Mouse (Mus musculus): ENCODE results near the gene Cnot8. TPM values are rescaled to one million over a fixed set of nuclear protein-coding genes. Genes with fewer than 3 reads are reported as not detected.

The Cnot8 gene
- polyA plus RNA-seq, 1 experiment from 2014 or later = 92.6 TPM

DNA sequence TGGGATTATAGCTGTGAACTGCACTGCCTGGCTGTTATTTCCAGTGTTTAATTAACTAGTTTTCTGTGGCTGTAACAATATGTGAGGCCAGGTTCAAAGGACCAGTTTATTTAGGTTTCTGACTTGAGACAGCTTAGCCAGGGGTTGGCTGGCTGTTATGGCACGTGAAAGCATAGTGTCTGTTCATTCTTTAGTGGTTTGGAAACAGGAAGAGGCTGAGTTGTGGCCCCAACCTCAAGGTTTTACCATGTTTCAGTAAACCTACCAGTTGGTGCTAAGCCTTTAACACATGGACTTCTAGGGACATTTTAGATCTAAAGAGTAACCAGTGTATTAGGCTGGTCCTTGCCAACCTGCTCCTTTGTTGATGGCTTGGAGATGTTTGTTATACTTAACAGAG lies 12.6 kb downstream of the Cnot8 start:
- no peak overlapping the region for H3K4me3 ChIP-seq (ENCODE audit: low read depth, low read length)
- peaks cover 83% of the 10 kb centered on the region for H3K36me3 ChIP-seq (ENCODE audit: control insufficient read depth, insufficient read depth, low read length)
- no peak overlapping the region for H3K9ac ChIP-seq (replicated peaks; ENCODE audit: low read depth, low read length)
- H3K27me3 ChIP-seq (ENCODE audit: control insufficient read depth, insufficient read depth, low read length) = no peaks in the 10 kb centered on the region
- WGBS = 81% methylated on average over 1 of the region's 1 CpGs
- no peak for ATAC-seq (ENCODE audit: insufficient number of reproducible peaks, insufficient read depth, low FRiP score, low read depth)
- no peak overlapping the region for H3K4me2 ChIP-seq (replicated peaks; ENCODE audit: low read depth, low read length)
- H3K4me1 ChIP-seq (ENCODE audit: control insufficient read depth, insufficient read depth, low read length) = no peaks in the 10 kb centered on the region
- H3K27ac ChIP-seq (ENCODE audit: low read length) = no peak overlapping the region
- no peaks in the 10 kb centered on the region for H3K9me3 ChIP-seq (ENCODE audit: control insufficient read depth, low read depth, low read length)

DNA sequence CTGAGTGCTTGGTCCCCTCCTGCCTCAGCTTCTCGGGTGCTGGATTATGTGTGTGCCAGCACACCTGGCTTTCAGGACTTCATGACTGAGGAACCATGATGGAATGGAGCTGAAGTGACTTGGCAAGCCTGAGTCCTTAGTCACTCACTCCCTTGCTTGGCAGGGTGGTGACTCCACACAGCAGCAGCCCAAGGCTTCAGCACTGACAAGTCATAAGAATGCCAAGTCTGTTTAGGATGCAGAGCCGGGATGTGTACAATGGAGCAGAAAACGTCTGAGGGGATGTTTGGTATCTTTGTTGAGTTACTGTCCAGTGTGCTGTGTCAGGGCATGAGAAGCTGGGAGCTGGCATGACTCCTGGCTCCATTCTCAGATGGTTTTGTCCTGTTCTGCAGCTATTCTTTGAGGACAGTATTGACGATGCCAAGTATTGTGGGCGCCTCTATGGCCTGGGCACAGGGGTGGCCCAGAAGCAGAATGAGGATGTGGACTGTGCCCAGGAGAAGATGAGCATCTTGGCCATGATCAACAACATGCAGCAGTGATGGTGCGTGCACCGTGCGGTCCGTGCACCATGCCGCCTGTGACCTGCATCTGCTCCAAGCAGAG lies 13.2 kb downstream of the Cnot8 start:
- no peaks in the 10 kb centered on the region for H3K9me3 ChIP-seq (ENCODE audit: control insufficient read depth, low read depth, low read length)
- no peak overlapping the region for H3K4me2 ChIP-seq (replicated peaks; ENCODE audit: low read depth, low read length)
- H3K9ac ChIP-seq (replicated peaks; ENCODE audit: low read depth, low read length) = no peak overlapping the region
- H3K36me3 ChIP-seq (ENCODE audit: control insufficient read depth, insufficient read depth, low read length) = peaks cover 83% of the 10 kb centered on the region
- H3K4me3 ChIP-seq (ENCODE audit: low read depth, low read length) = no peak overlapping the region
- H3K27ac ChIP-seq (ENCODE audit: low read length) = no peak overlapping the region
- H3K27me3 ChIP-seq (ENCODE audit: control insufficient read depth, insufficient read depth, low read length) = no peaks in the 10 kb centered on the region
- no peak for ATAC-seq (ENCODE audit: insufficient number of reproducible peaks, insufficient read depth, low FRiP score, low read depth)
- 89% methylated on average over 10 of the region's 10 CpGs for WGBS
- no peaks in the 10 kb centered on the region for H3K4me1 ChIP-seq (ENCODE audit: control insufficient read depth, insufficient read depth, low read length)

DNA sequence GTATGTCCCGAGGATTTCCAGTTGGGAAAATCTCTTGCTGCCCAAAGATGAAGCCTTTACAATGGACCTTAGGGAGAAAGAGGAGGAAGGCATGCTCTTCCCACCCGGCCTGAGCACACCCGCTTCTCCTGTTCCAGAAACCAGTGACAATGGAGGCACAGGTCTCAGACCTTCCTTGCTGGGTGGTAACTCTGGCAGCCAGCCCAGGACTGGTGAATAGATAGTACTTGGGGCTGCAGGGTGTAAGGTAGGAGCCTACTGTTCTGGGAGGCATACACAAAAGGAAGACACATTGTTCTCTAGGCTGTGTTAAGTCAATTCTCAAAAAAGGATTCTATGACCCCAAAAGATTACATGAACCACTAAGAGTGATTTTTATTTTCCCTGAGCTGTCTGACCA lies 16.7 kb downstream of the Cnot8 start:
- ATAC-seq (ENCODE audit: insufficient number of reproducible peaks, insufficient read depth, low FRiP score, low read depth) = no peak
- H3K27ac ChIP-seq (ENCODE audit: low read length) = no peak overlapping the region
- WGBS = 82% methylated on average over 3 of the region's 3 CpGs
- H3K4me3 ChIP-seq (ENCODE audit: low read depth, low read length) = no peak overlapping the region
- H3K9ac ChIP-seq (replicated peaks; ENCODE audit: low read depth, low read length) = no peak overlapping the region
- H3K4me1 ChIP-seq (ENCODE audit: control insufficient read depth, insufficient read depth, low read length) = no peaks in the 10 kb centered on the region
- H3K4me2 ChIP-seq (replicated peaks; ENCODE audit: low read depth, low read length) = no peak overlapping the region
- H3K9me3 ChIP-seq (ENCODE audit: control insufficient read depth, low read depth, low read length) = no peaks in the 10 kb centered on the region
- H3K36me3 ChIP-seq (ENCODE audit: control insufficient read depth, insufficient read depth, low read length) = peaks cover 78% of the 10 kb centered on the region
- no peaks in the 10 kb centered on the region for H3K27me3 ChIP-seq (ENCODE audit: control insufficient read depth, insufficient read depth, low read length)

DNA sequence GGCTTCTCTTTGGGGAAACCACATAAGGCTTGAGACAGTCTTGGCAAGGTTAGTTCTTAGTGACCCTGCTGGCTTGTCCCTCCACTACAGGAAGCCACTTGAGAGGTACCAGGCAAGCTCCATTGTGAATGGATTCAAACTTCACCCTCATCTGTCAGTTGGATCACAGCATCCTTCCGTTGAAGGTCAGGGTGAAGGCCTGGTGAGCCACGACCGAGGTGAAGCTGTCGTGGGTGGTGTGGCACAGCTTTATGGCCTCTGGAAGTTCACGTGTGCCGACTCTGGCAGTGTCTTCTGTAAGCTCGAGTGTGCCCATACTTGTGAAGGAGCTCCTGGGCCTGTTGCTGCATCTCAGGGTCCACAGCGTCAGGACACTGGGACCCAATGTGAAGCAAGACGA lies 17.4 kb downstream of the Cnot8 start:
- Histone ChIP-seq H3K27ac (ENCODE audit: low read length) (no peak overlapping the region), H3K9me3 (ENCODE audit: control insufficient read depth, low read depth, low read length) (no peaks in the 10 kb centered on the region), H3K9ac (replicated peaks; ENCODE audit: low read depth, low read length) (no peak overlapping the region), H3K36me3 (ENCODE audit: control insufficient read depth, insufficient read depth, low read length) (peaks cover 76% of the 10 kb centered on the region), H3K4me2 (replicated peaks; ENCODE audit: low read depth, low read length) (no peak overlapping the region), H3K4me3 (ENCODE audit: low read depth, low read length) (no peak overlapping the region), H3K27me3 (ENCODE audit: control insufficient read depth, insufficient read depth, low read length) (no peaks in the 10 kb centered on the region), H3K4me1 (ENCODE audit: control insufficient read depth, insufficient read depth, low read length) (no peaks in the 10 kb centered on the region)
- no peak for ATAC-seq (ENCODE audit: insufficient number of reproducible peaks, insufficient read depth, low FRiP score, low read depth)
- 92% methylated on average over 9 of the region's 9 CpGs for WGBS

DNA sequence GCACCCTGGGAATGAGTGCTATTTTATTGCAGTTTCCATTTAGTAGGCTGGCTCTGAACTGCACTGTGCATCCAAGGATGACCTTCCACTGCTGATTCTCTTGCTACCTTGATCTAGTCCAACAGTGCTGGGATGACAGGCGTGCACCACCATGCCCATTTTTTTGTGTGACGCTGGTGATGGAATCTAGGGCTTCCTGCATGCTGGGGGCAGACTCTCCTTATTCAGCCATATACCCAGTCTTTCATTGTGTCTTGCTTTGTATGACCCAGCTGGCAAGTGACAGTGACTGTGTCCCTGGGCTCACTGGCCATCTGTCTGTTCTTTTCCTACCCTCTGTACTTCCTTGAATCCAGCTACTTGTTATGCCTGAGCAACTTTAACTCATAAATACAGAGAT lies 19.8 kb downstream of the Cnot8 start:
- Histone ChIP-seq H3K36me3 (ENCODE audit: control insufficient read depth, insufficient read depth, low read length) (peaks cover 71% of the 10 kb centered on the region), H3K27ac (ENCODE audit: low read length) (no peak overlapping the region), H3K4me3 (ENCODE audit: low read depth, low read length) (no peak overlapping the region), H3K27me3 (ENCODE audit: control insufficient read depth, insufficient read depth, low read length) (no peaks in the 10 kb centered on the region), H3K9ac (replicated peaks; ENCODE audit: low read depth, low read length) (no peak overlapping the region), H3K4me2 (replicated peaks; ENCODE audit: low read depth, low read length) (no peak overlapping the region), H3K4me1 (ENCODE audit: control insufficient read depth, insufficient read depth, low read length) (no peaks in the 10 kb centered on the region), H3K9me3 (ENCODE audit: control insufficient read depth, low read depth, low read length) (no peaks in the 10 kb centered on the region)
- WGBS = 86% methylated on average over 2 of the region's 2 CpGs
- ATAC-seq (ENCODE audit: insufficient number of reproducible peaks, insufficient read depth, low FRiP score, low read depth) = no peak

DNA sequence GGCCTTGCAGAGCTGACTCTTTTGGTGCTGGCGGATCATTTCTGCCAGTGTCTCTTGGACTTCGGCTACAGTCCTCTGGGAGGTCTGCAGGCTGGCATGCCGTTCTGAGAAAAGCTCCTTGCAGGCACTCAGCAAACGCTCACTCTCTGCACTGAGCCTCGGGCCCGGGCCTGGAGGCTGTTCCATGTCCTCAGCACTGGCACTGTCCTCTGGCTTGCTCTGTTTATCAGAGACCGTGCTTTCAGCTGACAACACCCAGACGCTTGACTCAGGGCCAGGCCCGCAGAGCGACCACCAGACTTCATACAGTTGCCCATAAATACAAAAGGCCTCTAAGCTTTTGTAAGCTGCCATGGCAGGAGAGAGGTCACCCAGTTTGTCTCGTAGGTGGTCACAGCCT lies 21.1 kb downstream of the Cnot8 start:
- Histone ChIP-seq H3K9me3 (ENCODE audit: control insufficient read depth, low read depth, low read length) (no peaks in the 10 kb centered on the region), H3K36me3 (ENCODE audit: control insufficient read depth, insufficient read depth, low read length) (peaks cover 74% of the 10 kb centered on the region), H3K9ac (replicated peaks; ENCODE audit: low read depth, low read length) (no peak overlapping the region), H3K4me1 (ENCODE audit: control insufficient read depth, insufficient read depth, low read length) (no peaks in the 10 kb centered on the region), H3K27me3 (ENCODE audit: control insufficient read depth, insufficient read depth, low read length) (no peaks in the 10 kb centered on the region), H3K4me2 (replicated peaks; ENCODE audit: low read depth, low read length) (no peak overlapping the region), H3K4me3 (ENCODE audit: low read depth, low read length) (no peak overlapping the region), H3K27ac (ENCODE audit: low read length) (no peak overlapping the region)
- ATAC-seq (ENCODE audit: insufficient number of reproducible peaks, insufficient read depth, low FRiP score, low read depth) = no peak
- 80% methylated on average over 11 of the region's 11 CpGs for WGBS

DNA sequence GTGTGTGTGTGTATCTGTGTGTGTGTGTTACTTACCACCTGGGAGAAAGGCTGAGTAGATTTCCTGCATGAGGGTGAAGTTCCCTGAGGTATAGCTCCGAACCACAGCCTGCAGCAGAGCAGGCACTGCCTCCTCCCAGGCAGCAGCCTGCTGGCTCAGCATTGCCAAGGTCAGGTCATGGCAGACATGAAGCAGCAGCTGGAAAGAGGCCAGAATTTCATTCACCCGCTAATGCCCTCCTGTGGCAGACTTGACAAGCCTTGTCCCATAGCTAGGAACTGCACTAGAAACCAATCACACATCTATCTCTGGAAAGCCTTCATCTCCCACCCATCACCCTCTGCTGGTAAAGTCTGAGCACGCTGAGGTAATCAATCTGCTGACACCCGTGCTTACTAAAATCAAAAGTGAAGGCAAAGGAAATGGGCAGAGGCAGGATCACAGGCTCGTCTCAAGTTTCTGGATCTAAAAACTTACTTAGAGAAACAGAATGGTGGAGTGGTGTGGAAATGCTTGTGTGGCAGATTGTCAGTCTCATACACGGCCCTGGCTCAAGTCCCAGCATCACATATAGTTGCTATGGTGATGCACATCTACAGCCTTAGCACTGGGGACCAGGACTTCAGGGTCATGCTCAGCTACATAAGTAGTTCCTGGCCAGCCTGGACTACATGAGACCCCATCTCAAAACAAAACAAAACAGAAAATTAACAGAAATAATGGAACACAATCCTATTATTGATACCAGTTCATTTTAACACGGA lies 22.6 kb downstream of the Cnot8 start:
- ATAC-seq (ENCODE audit: insufficient number of reproducible peaks, insufficient read depth, low FRiP score, low read depth) = no peak
- Histone ChIP-seq H3K9ac (replicated peaks; ENCODE audit: low read depth, low read length) (no peak overlapping the region), H3K9me3 (ENCODE audit: control insufficient read depth, low read depth, low read length) (no peaks in the 10 kb centered on the region), H3K4me2 (replicated peaks; ENCODE audit: low read depth, low read length) (no peak overlapping the region), H3K27me3 (ENCODE audit: control insufficient read depth, insufficient read depth, low read length) (no peaks in the 10 kb centered on the region), H3K4me3 (ENCODE audit: low read depth, low read length) (no peak overlapping the region), H3K4me1 (ENCODE audit: control insufficient read depth, insufficient read depth, low read length) (no peaks in the 10 kb centered on the region), H3K36me3 (ENCODE audit: control insufficient read depth, insufficient read depth, low read length) (peaks cover 65% of the 10 kb centered on the region), H3K27ac (ENCODE audit: low read length) (no peak overlapping the region)
- WGBS = 66% methylated on average over 7 of the region's 7 CpGs

DNA sequence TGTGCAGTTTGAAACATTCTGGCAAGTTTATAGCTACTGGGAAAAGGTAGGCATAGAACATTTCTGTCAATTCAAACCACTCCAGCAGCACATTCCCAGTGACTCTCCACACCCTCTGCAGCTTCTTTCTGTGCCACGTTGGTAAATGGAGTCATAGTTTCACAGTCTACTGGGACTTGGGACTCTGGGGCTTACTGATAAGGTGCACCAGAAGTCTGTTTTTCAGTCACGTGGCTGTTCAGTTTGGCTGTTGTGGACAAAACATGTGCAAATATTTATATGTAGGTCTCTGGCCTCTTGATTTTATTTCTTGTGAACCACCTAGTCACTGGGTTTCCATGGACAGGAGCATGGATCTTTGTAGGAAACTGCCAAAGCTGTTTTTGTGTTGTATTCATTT lies 23.6 kb downstream of the Cnot8 start:
- Histone ChIP-seq H3K27me3 (ENCODE audit: control insufficient read depth, insufficient read depth, low read length) (no peaks in the 10 kb centered on the region), H3K9me3 (ENCODE audit: control insufficient read depth, low read depth, low read length) (no peaks in the 10 kb centered on the region), H3K4me1 (ENCODE audit: control insufficient read depth, insufficient read depth, low read length) (no peaks in the 10 kb centered on the region), H3K36me3 (ENCODE audit: control insufficient read depth, insufficient read depth, low read length) (peaks cover 65% of the 10 kb centered on the region), H3K4me2 (replicated peaks; ENCODE audit: low read depth, low read length) (no peak overlapping the region), H3K4me3 (ENCODE audit: low read depth, low read length) (no peak overlapping the region), H3K27ac (ENCODE audit: low read length) (no peak overlapping the region), H3K9ac (replicated peaks; ENCODE audit: low read depth, low read length) (no peak overlapping the region)
- 78% methylated on average over 2 of the region's 2 CpGs for WGBS
- no peak for ATAC-seq (ENCODE audit: insufficient number of reproducible peaks, insufficient read depth, low FRiP score, low read depth)

Measured in stomach, embryonic 14.5 days (tissue).